ENCODE assay signal across 19 mouse cellular contexts in genomic region chr15:11204934-11205333, GRCm38 (mm10).
"Had no signal": no experiment of that assay in that cellular context is flagged by ENCODE, and none has a peak within 500 bp of the region (broad histone marks: within the 10 kb centered on the region; RNA-seq: fewer than 3 reads in every experiment).

No protein-coding gene starts in this region.

- H3K27ac ChIP-seq: limb, embryonic 12.5 days; limb, embryonic 15.5 days; liver, embryonic 14.5 days; macrophage; midbrain, embryonic 12.5 days; neural tube, embryonic 13.5 days had no signal

- H3K4me1 ChIP-seq: limb, embryonic 12.5 days; limb, embryonic 15.5 days; midbrain, embryonic 12.5 days; neural tube, embryonic 13.5 days had no signal

- H3K9me3 ChIP-seq: limb, embryonic 12.5 days; limb, embryonic 15.5 days; midbrain, embryonic 12.5 days; neural tube, embryonic 13.5 days had no signal

- H3K4me2 ChIP-seq: limb, embryonic 12.5 days; limb, embryonic 15.5 days; liver, embryonic 11.5 days; lung, embryonic 14.5 days; midbrain, embryonic 12.5 days; neural tube, embryonic 13.5 days had no signal

- DNase-seq: kidney, postnatal 10 days; kidney, postnatal 36 days; left cerebral cortex, postnatal 4 days; liver, postnatal 0 days; lung, embryonic 14.5 days; retina, postnatal 1 day; right cerebral cortex, postnatal 25 days; thymus, adult 18-20 months; thymus, postnatal 36 days had no signal

- H3K36me3 ChIP-seq: limb, embryonic 12.5 days; limb, embryonic 15.5 days; midbrain, embryonic 12.5 days; neural tube, embryonic 13.5 days had no signal

- H3K27me3 ChIP-seq: limb, embryonic 12.5 days; limb, embryonic 15.5 days; midbrain, embryonic 12.5 days; neural tube, embryonic 13.5 days had no signal

- H3K9ac ChIP-seq: limb, embryonic 12.5 days; limb, embryonic 15.5 days; liver, embryonic 14.5 days; liver, postnatal 0 days; lung, embryonic 14.5 days; midbrain, embryonic 12.5 days; neural tube, embryonic 13.5 days had no signal

- ATAC-seq: liver, postnatal 0 days; lung, postnatal 0 days; midbrain, embryonic 16.5 days had no signal

- H3K4me3 ChIP-seq: limb, embryonic 12.5 days; limb, embryonic 15.5 days; midbrain, embryonic 12.5 days; myocyte; neural tube, embryonic 13.5 days had no signal
